ENCODE assay signal across 28 mouse cellular contexts in genomic region chr8:69894836-69895332, GRCm38 (mm10). TPM values are rescaled to one million over a fixed set of nuclear protein-coding genes. Genes with fewer than 3 reads are reported as not detected.
DNase-seq lines count a peak whose midpoint lies in the region; ATAC-seq lines count a peak whose summit lies in the region.
"Had no signal": no experiment of that assay in that cellular context is flagged by ENCODE, and none has a peak within 500 bp of the region (broad histone marks: within the 10 kb centered on the region; RNA-seq: fewer than 3 reads in every experiment).

No protein-coding gene starts in this region.

- H3K9me3 ChIP-seq in heart, embryonic 10.5 days: no peaks in the 10 kb centered on the region
- H3K9me3 ChIP-seq in hindbrain, embryonic 13.5 days: no peaks in the 10 kb centered on the region
- no peaks in the 10 kb centered on the region for H3K9me3 ChIP-seq in hindbrain, embryonic 16.5 days (ENCODE audit: control insufficient read depth, low read length)
- no peaks in the 10 kb centered on the region for H3K9me3 ChIP-seq in midbrain, embryonic 11.5 days (ENCODE audit: control insufficient read depth, low read length)
- H3K9me3 ChIP-seq in midbrain, embryonic 10.5 days (replicated peaks): no peaks in the 10 kb centered on the region
- H3K9me3 ChIP-seq: embryonic facial prominence, embryonic 10.5 days; embryonic facial prominence, embryonic 13.5 days; hindbrain, embryonic 15.5 days; intestine, embryonic 15.5 days had no signal

- no peak for ATAC-seq in hindbrain, embryonic 13.5 days (ENCODE audit: low FRiP score)
- no peak for ATAC-seq in hindbrain, embryonic 16.5 days
- no peak for ATAC-seq in midbrain, embryonic 11.5 days (ENCODE audit: low FRiP score)
- ATAC-seq: activated CD4-positive, CD25-positive, alpha-beta regulatory T cell, adult 4 months; CD4-positive, CD25-positive, alpha-beta regulatory T cell, adult 4 months; forebrain, embryonic 14.5 days; forebrain, postnatal 0 days; intestine, embryonic 15.5 days had no signal

- no peak overlapping the region for H3K4me3 ChIP-seq in heart, embryonic 10.5 days
- no peak overlapping the region for H3K4me3 ChIP-seq in hindbrain, embryonic 13.5 days
- no peak overlapping the region for H3K4me3 ChIP-seq in hindbrain, embryonic 16.5 days (ENCODE audit: low read length)
- H3K4me3 ChIP-seq in midbrain, embryonic 11.5 days (ENCODE audit: low read depth, low read length): no peak overlapping the region
- no peak overlapping the region for H3K4me3 ChIP-seq in midbrain, embryonic 10.5 days
- H3K4me3 ChIP-seq: embryonic facial prominence, embryonic 10.5 days; embryonic facial prominence, embryonic 13.5 days; erythroblast, embryonic 14.5 days; hindbrain, embryonic 15.5 days; intestine, embryonic 15.5 days had no signal

- no peak overlapping the region for H3K4me2 ChIP-seq in hindbrain, embryonic 13.5 days
- H3K4me2 ChIP-seq in hindbrain, embryonic 16.5 days (ENCODE audit: low read length): no peak overlapping the region
- H3K4me2 ChIP-seq in midbrain, embryonic 11.5 days: no peak overlapping the region
- H3K4me2 ChIP-seq: embryonic facial prominence, embryonic 13.5 days; hindbrain, embryonic 15.5 days; intestine, embryonic 15.5 days had no signal

- H3K27me3 ChIP-seq in heart, embryonic 10.5 days (ENCODE audit: insufficient read depth, poor library complexity, severe bottlenecking): peaks cover 21% of the 10 kb centered on the region
- peaks cover 16% of the 10 kb centered on the region for H3K27me3 ChIP-seq in hindbrain, embryonic 13.5 days
- H3K27me3 ChIP-seq in hindbrain, embryonic 16.5 days (replicated peaks; ENCODE audit: control insufficient read depth, insufficient read depth, low read length): peaks cover 6% of the 10 kb centered on the region
- peaks cover 9% of the 10 kb centered on the region for H3K27me3 ChIP-seq in midbrain, embryonic 11.5 days (ENCODE audit: control insufficient read depth, insufficient read depth, low read length)
- peaks cover 33% of the 10 kb centered on the region for H3K27me3 ChIP-seq in midbrain, embryonic 10.5 days (ENCODE audit: low read depth, poor library complexity, severe bottlenecking)

- no peak for DNase-seq in heart, embryonic 10.5 days (ENCODE audit: low spot score)
- no peak for DNase-seq in heart, postnatal 36 days
- DNase-seq in midbrain, embryonic 11.5 days (ENCODE audit: low spot score, missing footprints): peak; percentile 79
- no peak for DNase-seq in midbrain, embryonic 10.5 days (ENCODE audit: low spot score)
- DNase-seq in ovary, postnatal 14 days (ENCODE audit: low spot score): no peak
- DNase-seq: adrenal gland, adult 8-10 months; adrenal gland, postnatal 25 days; cerebellum, adult 11-12 months; cerebellum, adult 8-10 months; cerebellum, postnatal 10 days; embryo, embryonic 11 days; forebrain, postnatal 0 days; gastrocnemius, postnatal 36 days; heart, postnatal 10 days; heart, postnatal 4 days; kidney, adult 11 months had no signal

- WGBS in heart, embryonic 10.5 days: 57% methylated on average over 6 of the region's 6 CpGs
- WGBS in hindbrain, embryonic 13.5 days: 45% methylated on average over 6 of the region's 6 CpGs
- WGBS in hindbrain, embryonic 16.5 days: 50% methylated on average over 6 of the region's 6 CpGs
- WGBS in midbrain, embryonic 11.5 days: 47% methylated on average over 6 of the region's 6 CpGs
- WGBS in midbrain, embryonic 10.5 days: 53% methylated on average over 6 of the region's 6 CpGs

- peaks cover 59% of the 10 kb centered on the region for H3K4me1 ChIP-seq in heart, embryonic 10.5 days
- H3K4me1 ChIP-seq in hindbrain, embryonic 13.5 days (replicated peaks): peaks cover 78% of the 10 kb centered on the region
- peaks cover 18% of the 10 kb centered on the region for H3K4me1 ChIP-seq in hindbrain, embryonic 16.5 days (ENCODE audit: control insufficient read depth, insufficient read depth, low read depth, low read length)
- peaks cover 21% of the 10 kb centered on the region for H3K4me1 ChIP-seq in midbrain, embryonic 11.5 days (ENCODE audit: control insufficient read depth, insufficient read depth, low read length)
- peaks cover 89% of the 10 kb centered on the region for H3K4me1 ChIP-seq in midbrain, embryonic 10.5 days

- intact Hi-C loops in heart, postnatal 36 days (cut with DNase I): no loop called here

- peaks cover 63% of the 10 kb centered on the region for H3K36me3 ChIP-seq in heart, embryonic 10.5 days
- peaks cover 38% of the 10 kb centered on the region for H3K36me3 ChIP-seq in hindbrain, embryonic 13.5 days
- no peaks in the 10 kb centered on the region for H3K36me3 ChIP-seq in hindbrain, embryonic 16.5 days (ENCODE audit: control insufficient read depth, insufficient read depth, low read length)
- no peaks in the 10 kb centered on the region; the same call in 1 of the 2 replicates for H3K36me3 ChIP-seq in midbrain, embryonic 11.5 days (ENCODE audit: control insufficient read depth, insufficient read depth, low read length)
- peaks cover 73% of the 10 kb centered on the region for H3K36me3 ChIP-seq in midbrain, embryonic 10.5 days

- H3K9ac ChIP-seq in hindbrain, embryonic 13.5 days: peak overlapping the region; percentile 9; the same call in 1 of the 2 replicates
- no peak overlapping the region for H3K9ac ChIP-seq in hindbrain, embryonic 16.5 days (ENCODE audit: low read depth, low read length)
- H3K9ac ChIP-seq in midbrain, embryonic 11.5 days (ENCODE audit: low read length): no peak overlapping the region
- H3K9ac ChIP-seq: forebrain, postnatal 0 days; hindbrain, embryonic 15.5 days; intestine, embryonic 15.5 days had no signal

- peak overlapping the region; percentile 29; the same call in 1 of the 2 replicates for H3K27ac ChIP-seq in heart, embryonic 10.5 days
- H3K27ac ChIP-seq in hindbrain, embryonic 13.5 days: no peak overlapping the region
- no peak overlapping the region for H3K27ac ChIP-seq in hindbrain, embryonic 16.5 days (ENCODE audit: low read depth, low read length)
- H3K27ac ChIP-seq in midbrain, embryonic 11.5 days (ENCODE audit: low read depth, low read length): no peak overlapping the region
- H3K27ac ChIP-seq in midbrain, embryonic 10.5 days (replicated peaks): no peak overlapping the region
- H3K27ac ChIP-seq: embryonic facial prominence, embryonic 10.5 days; embryonic facial prominence, embryonic 13.5 days; hindbrain, embryonic 15.5 days; intestine, embryonic 15.5 days had no signal

RNA-seq across cellular contexts. Expression of gene Tssk6, which starts 7.1 kb away (rescaled TPM):
- 2.7 and 2.9 TPM in 2 replicates for polyA plus RNA-seq in heart, embryonic 10.5 days (2016; fragmentation: Nextera tagmentation; extraction: Ambion mirVana)
- not detected for total RNA-seq in heart, postnatal 36 days (2021)
- polyA plus RNA-seq in hindbrain, embryonic 13.5 days (2015; fragmentation: Nextera tagmentation; extraction: Ambion mirVana): 3.4 and 4.5 TPM in 2 replicates
- 3.5 and 3.7 TPM in 2 replicates for polyA plus RNA-seq in hindbrain, embryonic 16.5 days (2015; fragmentation: Nextera tagmentation; extraction: Ambion mirVana)
- polyA plus RNA-seq in midbrain, embryonic 11.5 days (2014; fragmentation: Nextera tagmentation; extraction: Ambion mirVana): 3.4 and 4.0 TPM in 2 replicates
- 5.2 and 5.4 TPM in 2 replicates for polyA plus RNA-seq in midbrain, embryonic 10.5 days (2016; fragmentation: Nextera tagmentation; extraction: Ambion mirVana)
- total RNA-seq: gastrocnemius, adult 8-10 months; gastrocnemius, postnatal 36 days had no signal
- polyA plus RNA-seq: activated CD4-positive, CD25-positive, alpha-beta regulatory T cell, adult 4 months had no signal

RNA-seq across cellular contexts. Expression of gene Cilp2, which starts 7.4 kb away (rescaled TPM):
- 0.48 and 0.63 TPM in 2 replicates for polyA plus RNA-seq in heart, embryonic 10.5 days (2016; fragmentation: Nextera tagmentation; extraction: Ambion mirVana)
- total RNA-seq in heart, postnatal 36 days (2021): 1 to 10 TPM; 1.7 to 2.4 TPM
- 3.5 and 3.6 TPM in 2 replicates for polyA plus RNA-seq in hindbrain, embryonic 13.5 days (2015; fragmentation: Nextera tagmentation; extraction: Ambion mirVana)
- polyA plus RNA-seq in hindbrain, embryonic 16.5 days (2015; fragmentation: Nextera tagmentation; extraction: Ambion mirVana): 6.6 and 7.0 TPM in 2 replicates
- 0.31 and 0.40 TPM in 2 replicates for polyA plus RNA-seq in midbrain, embryonic 11.5 days (2014; fragmentation: Nextera tagmentation; extraction: Ambion mirVana)
- 0.47 TPM in 2 replicates for polyA plus RNA-seq in midbrain, embryonic 10.5 days (2016; fragmentation: Nextera tagmentation; extraction: Ambion mirVana)
- total RNA-seq: adrenal gland, postnatal 25 days; granulocyte monocyte progenitor cell, adult 5-6 weeks had no signal
- polyA plus RNA-seq: activated CD4-positive, CD25-positive, alpha-beta regulatory T cell, adult 4 months; CD4-positive, CD25-positive, alpha-beta regulatory T cell, adult 4 months; erythroblast, embryonic 14.5 days had no signal

RNA-seq across cellular contexts. Expression of gene Ndufa13, which starts 7.5 kb away (rescaled TPM):
- polyA plus RNA-seq in heart, embryonic 10.5 days (2016; fragmentation: Nextera tagmentation; extraction: Ambion mirVana): 217 and 256 TPM in 2 replicates
- total RNA-seq in heart, postnatal 36 days (2021): 100 to 1,000 TPM; 451 to 482 TPM
- polyA plus RNA-seq in hindbrain, embryonic 13.5 days (2015; fragmentation: Nextera tagmentation; extraction: Ambion mirVana): 187 and 198 TPM in 2 replicates
- 191 and 216 TPM in 2 replicates for polyA plus RNA-seq in hindbrain, embryonic 16.5 days (2015; fragmentation: Nextera tagmentation; extraction: Ambion mirVana)
- 167 and 172 TPM in 2 replicates for polyA plus RNA-seq in midbrain, embryonic 11.5 days (2014; fragmentation: Nextera tagmentation; extraction: Ambion mirVana)
- 173 and 174 TPM in 2 replicates for polyA plus RNA-seq in midbrain, embryonic 10.5 days (2016; fragmentation: Nextera tagmentation; extraction: Ambion mirVana)

RNA-seq across cellular contexts. Expression of gene Yjefn3, which starts 7.6 kb away (rescaled TPM):
- 6.7 and 8.7 TPM in 2 replicates for polyA plus RNA-seq in heart, embryonic 10.5 days (2016; fragmentation: Nextera tagmentation; extraction: Ambion mirVana)
- total RNA-seq in heart, postnatal 36 days (2021): 10 to 100 TPM in 1 of 2 experiments, 1 to 10 TPM in 1; 9.1 to 12.1 TPM
- 12.3 and 12.8 TPM in 2 replicates for polyA plus RNA-seq in hindbrain, embryonic 13.5 days (2015; fragmentation: Nextera tagmentation; extraction: Ambion mirVana)
- 13.6 and 14.3 TPM in 2 replicates for polyA plus RNA-seq in hindbrain, embryonic 16.5 days (2015; fragmentation: Nextera tagmentation; extraction: Ambion mirVana)
- 3.2 and 3.6 TPM in 2 replicates for polyA plus RNA-seq in midbrain, embryonic 11.5 days (2014; fragmentation: Nextera tagmentation; extraction: Ambion mirVana)
- 4.2 and 5.9 TPM in 2 replicates for polyA plus RNA-seq in midbrain, embryonic 10.5 days (2016; fragmentation: Nextera tagmentation; extraction: Ambion mirVana)
- total RNA-seq: granulocyte monocyte progenitor cell, adult 5-6 weeks had no signal
